Mouse (Mus musculus): ENCODE measurements around the gene Adcyap1r1. TPM values are rescaled to one million over a fixed set of nuclear protein-coding genes. Genes with fewer than 3 reads are reported as not detected.

Gene Adcyap1r1
- polyA plus RNA-seq, 1 experiment = not detected

DNA sequence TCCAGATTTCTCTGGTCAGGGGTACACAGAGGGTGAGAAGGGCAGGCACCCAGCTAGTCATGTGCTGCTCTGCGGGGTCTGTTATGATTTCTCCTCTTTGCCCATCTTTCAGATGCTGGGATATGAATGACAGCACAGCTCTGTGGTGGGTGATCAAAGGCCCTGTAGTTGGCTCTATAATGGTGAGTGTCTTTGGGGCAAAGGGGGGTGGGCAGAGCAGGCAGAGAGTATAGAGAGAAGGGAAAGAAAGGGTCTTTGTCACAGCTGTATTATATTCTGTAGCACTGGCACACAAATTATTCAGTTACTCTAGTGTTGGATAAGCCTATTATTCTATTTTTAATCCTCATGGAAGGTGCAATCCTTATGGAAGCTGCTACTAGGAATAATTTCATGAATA, 29.2 kb downstream of the Adcyap1r1 start:
- no peaks in the 10 kb centered on the region for H3K4me1 ChIP-seq (ENCODE audit: control insufficient read depth)
- H3K27me3 ChIP-seq (ENCODE audit: control insufficient read depth) = no peaks in the 10 kb centered on the region
- no peaks in the 10 kb centered on the region for H3K9me3 ChIP-seq (ENCODE audit: control insufficient read depth, low read length)
- TF ChIP-seq GATA1 (IDR thresholded peaks at IDR 0.05; ENCODE audit: low read length) (no peak), TAL1 (IDR thresholded peaks at IDR 0.05; ENCODE audit: low read length) (no peak)
- no peak overlapping the region for H3K4me3 ChIP-seq (replicated peaks)
- H3K36me3 ChIP-seq (ENCODE audit: control insufficient read depth) = no peaks in the 10 kb centered on the region

DNA sequence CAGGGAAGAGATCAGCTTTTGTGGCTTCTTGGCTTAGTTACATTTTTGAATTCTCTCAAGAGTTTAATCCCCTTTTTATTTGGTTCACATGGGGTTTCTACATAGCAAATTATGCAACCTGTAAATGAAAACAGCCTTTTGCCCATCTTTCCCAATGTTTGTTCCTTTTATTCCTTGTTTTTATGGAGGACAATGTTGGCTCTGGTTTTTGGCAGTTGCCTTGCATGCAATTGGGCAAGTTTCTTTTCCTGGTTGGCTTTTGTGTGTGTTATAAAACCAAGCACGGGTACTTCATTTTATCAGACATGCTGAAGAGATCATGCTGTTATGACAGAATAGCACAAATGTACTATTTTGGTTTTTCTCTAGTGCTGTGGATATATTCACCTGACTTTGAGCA, 30.7 kb downstream of the Adcyap1r1 start:
- Histone ChIP-seq H3K4me1 (ENCODE audit: control insufficient read depth) (no peaks in the 10 kb centered on the region), H3K36me3 (ENCODE audit: control insufficient read depth) (no peaks in the 10 kb centered on the region), H3K9me3 (ENCODE audit: control insufficient read depth, low read length) (no peaks in the 10 kb centered on the region), H3K27me3 (ENCODE audit: control insufficient read depth) (no peaks in the 10 kb centered on the region), H3K4me3 (replicated peaks) (no peak overlapping the region)
- TF ChIP-seq TAL1 (IDR thresholded peaks at IDR 0.05; ENCODE audit: low read length) (no peak), GATA1 (IDR thresholded peaks at IDR 0.05; ENCODE audit: low read length) (no peak)

DNA sequence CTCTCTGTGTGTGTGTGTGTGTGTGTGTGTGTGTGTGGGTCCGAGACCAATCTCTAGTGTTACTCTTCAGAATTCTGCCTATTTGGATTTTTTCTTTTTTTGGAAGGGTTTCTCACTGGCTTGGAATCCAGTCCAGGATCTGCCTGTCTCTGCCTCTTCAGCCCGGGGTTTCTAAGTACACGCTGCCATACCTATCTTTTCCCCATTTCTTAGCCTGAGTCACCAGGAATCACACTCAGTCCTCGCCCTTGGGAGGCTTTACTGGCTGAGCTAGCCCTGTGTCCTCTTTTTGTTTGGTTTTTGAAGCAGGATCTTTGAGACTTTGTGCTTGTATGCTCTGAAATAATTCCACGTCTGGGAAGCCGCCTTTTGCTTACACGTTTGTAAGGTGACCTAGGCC, 31.6 kb downstream of the Adcyap1r1 start:
- TF ChIP-seq TAL1 (IDR thresholded peaks at IDR 0.05; ENCODE audit: low read length) (no peak), GATA1 (IDR thresholded peaks at IDR 0.05; ENCODE audit: low read length) (no peak)
- H3K4me3 ChIP-seq (replicated peaks) = no peak overlapping the region
- H3K27me3 ChIP-seq (ENCODE audit: control insufficient read depth) = no peaks in the 10 kb centered on the region
- H3K4me1 ChIP-seq (ENCODE audit: control insufficient read depth) = no peaks in the 10 kb centered on the region
- no peaks in the 10 kb centered on the region for H3K9me3 ChIP-seq (ENCODE audit: control insufficient read depth, low read length)
- H3K36me3 ChIP-seq (ENCODE audit: control insufficient read depth) = no peaks in the 10 kb centered on the region

DNA sequence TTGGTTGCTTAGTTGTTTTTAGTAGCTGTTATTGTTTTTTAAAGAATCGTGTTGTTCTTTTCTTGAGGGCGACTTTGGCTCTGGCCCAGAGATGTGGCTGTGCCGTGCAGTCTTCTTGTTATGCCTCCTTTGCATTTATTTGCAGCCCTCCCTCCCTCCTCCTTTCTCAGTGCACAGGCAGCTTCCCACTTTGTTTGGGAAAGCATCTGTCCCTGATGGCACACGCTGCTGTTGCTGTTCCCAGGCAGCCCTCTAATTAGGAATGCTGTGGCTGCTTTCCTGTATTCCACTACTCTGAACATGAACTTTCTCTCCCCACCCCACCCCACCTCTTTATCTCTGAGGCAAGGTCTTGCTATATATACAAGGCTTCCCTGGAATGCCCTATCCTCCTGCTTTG, 32.4 kb downstream of the Adcyap1r1 start:
- no peaks in the 10 kb centered on the region for H3K27me3 ChIP-seq (ENCODE audit: control insufficient read depth)
- no peak for TF ChIP-seq TAL1 (IDR thresholded peaks at IDR 0.05; ENCODE audit: low read length)
- TF ChIP-seq GATA1 (IDR thresholded peaks at IDR 0.05; ENCODE audit: low read length) = no peak
- H3K9me3 ChIP-seq (ENCODE audit: control insufficient read depth, low read length) = no peaks in the 10 kb centered on the region
- no peak overlapping the region for H3K4me3 ChIP-seq (replicated peaks)
- H3K36me3 ChIP-seq (ENCODE audit: control insufficient read depth) = no peaks in the 10 kb centered on the region
- H3K4me1 ChIP-seq (ENCODE audit: control insufficient read depth) = no peaks in the 10 kb centered on the region

DNA sequence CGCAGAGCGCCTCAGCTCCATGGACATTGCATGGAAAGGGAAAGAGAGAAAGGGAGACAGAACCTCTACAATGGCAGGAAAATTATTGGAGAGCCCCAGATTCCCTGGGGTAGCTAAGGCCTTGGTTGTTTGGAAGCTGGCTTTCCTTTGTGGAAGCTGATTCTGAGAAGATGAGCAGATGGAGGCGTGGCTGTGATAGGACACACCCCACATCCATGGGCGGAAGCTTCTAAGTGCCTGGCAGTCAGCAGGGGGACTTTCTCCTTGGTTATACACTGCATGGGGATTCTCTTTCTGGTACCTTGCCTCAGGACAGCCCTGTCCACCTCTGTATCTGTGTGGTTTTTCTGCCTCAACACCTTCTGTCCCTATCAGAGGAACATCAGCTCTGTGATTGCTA, 33.4 kb downstream of the Adcyap1r1 start:
- H3K9me3 ChIP-seq (ENCODE audit: control insufficient read depth, low read length) = no peaks in the 10 kb centered on the region
- H3K27me3 ChIP-seq (ENCODE audit: control insufficient read depth) = no peaks in the 10 kb centered on the region
- no peaks in the 10 kb centered on the region for H3K4me1 ChIP-seq (ENCODE audit: control insufficient read depth)
- no peak overlapping the region for H3K4me3 ChIP-seq (replicated peaks)
- H3K36me3 ChIP-seq (ENCODE audit: control insufficient read depth) = no peaks in the 10 kb centered on the region
- TF ChIP-seq TAL1 (IDR thresholded peaks at IDR 0.05; ENCODE audit: low read length) (no peak), GATA1 (IDR thresholded peaks at IDR 0.05; ENCODE audit: low read length) (no peak)

DNA sequence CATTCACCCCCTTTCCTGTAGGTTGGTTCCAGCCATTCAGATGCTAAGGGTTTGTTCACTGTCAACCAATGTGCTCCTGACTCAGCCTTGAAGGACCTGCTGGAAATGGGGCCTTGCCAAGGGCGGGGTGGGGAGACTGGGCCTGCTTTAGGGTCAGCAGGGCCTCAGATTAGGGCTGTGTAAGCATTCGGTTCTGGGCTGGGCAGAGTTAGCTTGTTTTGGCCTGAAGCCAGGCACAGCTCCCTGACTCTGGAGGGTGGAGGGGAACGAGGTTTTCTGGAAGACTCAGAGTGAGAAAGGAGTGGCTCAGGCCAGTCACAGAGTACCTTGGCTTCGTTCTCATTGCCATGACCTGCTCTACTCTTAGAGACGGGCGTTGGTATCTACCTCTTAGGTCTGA, 35.9 kb downstream of the Adcyap1r1 start:
- no peak overlapping the region for H3K4me3 ChIP-seq (replicated peaks)
- no peak for TF ChIP-seq GATA1 (IDR thresholded peaks at IDR 0.05; ENCODE audit: low read length)
- no peak for TF ChIP-seq TAL1 (IDR thresholded peaks at IDR 0.05; ENCODE audit: low read length)
- no peaks in the 10 kb centered on the region for H3K4me1 ChIP-seq (ENCODE audit: control insufficient read depth)
- H3K36me3 ChIP-seq (ENCODE audit: control insufficient read depth) = no peaks in the 10 kb centered on the region
- H3K27me3 ChIP-seq (ENCODE audit: control insufficient read depth) = no peaks in the 10 kb centered on the region
- H3K9me3 ChIP-seq (ENCODE audit: control insufficient read depth, low read length) = no peaks in the 10 kb centered on the region

DNA sequence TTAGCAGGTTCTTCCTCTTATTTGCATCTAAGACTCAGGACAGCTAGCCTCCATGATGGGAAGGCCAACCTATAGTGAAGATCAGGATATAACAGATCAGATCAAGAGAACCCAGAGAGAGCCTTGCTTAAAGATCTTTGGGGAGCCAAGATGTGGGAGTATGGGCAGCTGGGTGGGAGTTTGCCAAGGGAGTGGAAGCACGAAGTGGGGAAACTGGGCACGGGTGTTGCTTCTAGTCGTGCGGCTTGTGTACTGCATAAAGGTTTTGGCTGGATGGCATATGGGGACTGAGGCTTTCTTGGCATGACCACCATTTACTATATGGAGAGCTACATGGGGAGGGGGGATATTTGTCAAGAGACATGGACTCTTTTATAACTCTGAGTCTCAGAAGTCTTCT, 44.4 kb downstream of the Adcyap1r1 start:
- H3K4me3 ChIP-seq (replicated peaks) = no peak overlapping the region
- H3K9me3 ChIP-seq (ENCODE audit: control insufficient read depth, low read length) = no peaks in the 10 kb centered on the region
- TF ChIP-seq TAL1 (IDR thresholded peaks at IDR 0.05; ENCODE audit: low read length) (no peak), GATA1 (IDR thresholded peaks at IDR 0.05; ENCODE audit: low read length) (no peak)
- H3K4me1 ChIP-seq (ENCODE audit: control insufficient read depth) = no peaks in the 10 kb centered on the region
- no peaks in the 10 kb centered on the region for H3K36me3 ChIP-seq (ENCODE audit: control insufficient read depth)
- H3K27me3 ChIP-seq (ENCODE audit: control insufficient read depth) = no peaks in the 10 kb centered on the region

DNA sequence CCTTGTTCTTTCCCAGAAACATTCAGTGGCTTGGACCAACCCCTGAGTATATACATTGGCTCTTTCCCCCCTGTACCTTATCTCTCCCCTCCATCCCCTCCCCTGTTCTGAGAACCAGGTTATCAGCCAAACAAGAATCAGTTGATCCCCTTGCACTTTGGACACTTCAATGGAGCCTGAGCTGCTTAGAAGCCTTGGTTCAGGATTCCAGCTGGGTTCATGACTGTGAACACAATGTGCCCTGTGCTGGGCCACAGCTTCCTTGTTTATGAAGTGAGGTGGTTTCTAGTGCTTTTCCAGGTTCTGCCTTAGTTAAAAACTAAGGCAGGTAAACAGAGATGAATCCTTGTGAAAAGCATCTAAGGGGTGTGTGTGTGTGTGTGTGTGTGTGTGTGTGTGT, 47.0 kb downstream of the Adcyap1r1 start:
- Histone ChIP-seq H3K4me1 (ENCODE audit: control insufficient read depth) (no peaks in the 10 kb centered on the region), H3K27me3 (ENCODE audit: control insufficient read depth) (no peaks in the 10 kb centered on the region), H3K36me3 (ENCODE audit: control insufficient read depth) (no peaks in the 10 kb centered on the region), H3K4me3 (replicated peaks) (no peak overlapping the region), H3K9me3 (ENCODE audit: control insufficient read depth, low read length) (no peaks in the 10 kb centered on the region)
- no peak for TF ChIP-seq TAL1 (IDR thresholded peaks at IDR 0.05; ENCODE audit: low read length)
- no peak for TF ChIP-seq GATA1 (IDR thresholded peaks at IDR 0.05; ENCODE audit: low read length)

DNA sequence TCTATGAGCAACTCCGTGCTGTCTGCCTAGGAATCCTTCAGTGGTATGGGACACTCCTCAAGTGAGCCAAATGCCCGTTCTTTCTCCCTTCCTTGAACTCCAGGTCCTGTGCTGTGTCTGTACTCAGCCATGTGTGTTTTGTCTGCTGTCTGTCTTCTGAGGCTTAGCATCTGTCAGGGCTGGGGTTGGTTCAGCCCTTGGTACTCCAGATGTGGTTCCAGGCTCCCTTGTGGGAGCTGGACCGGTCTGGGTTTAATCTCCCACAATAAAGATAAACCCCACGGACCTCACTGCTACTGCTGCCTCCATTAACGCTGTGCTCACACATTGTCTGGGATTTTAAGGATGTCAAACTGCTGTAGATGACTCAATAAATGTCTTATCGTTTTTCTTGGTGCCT, 49.3 kb downstream of the Adcyap1r1 start:
- no peaks in the 10 kb centered on the region for H3K4me1 ChIP-seq (ENCODE audit: control insufficient read depth)
- no peaks in the 10 kb centered on the region for H3K9me3 ChIP-seq (ENCODE audit: control insufficient read depth, low read length)
- TF ChIP-seq GATA1 (IDR thresholded peaks at IDR 0.05; ENCODE audit: low read length) = no peak
- TF ChIP-seq TAL1 (IDR thresholded peaks at IDR 0.05; ENCODE audit: low read length) = no peak
- no peaks in the 10 kb centered on the region for H3K36me3 ChIP-seq (ENCODE audit: control insufficient read depth)
- no peaks in the 10 kb centered on the region for H3K27me3 ChIP-seq (ENCODE audit: control insufficient read depth)
- no peak overlapping the region for H3K4me3 ChIP-seq (replicated peaks)

DNA sequence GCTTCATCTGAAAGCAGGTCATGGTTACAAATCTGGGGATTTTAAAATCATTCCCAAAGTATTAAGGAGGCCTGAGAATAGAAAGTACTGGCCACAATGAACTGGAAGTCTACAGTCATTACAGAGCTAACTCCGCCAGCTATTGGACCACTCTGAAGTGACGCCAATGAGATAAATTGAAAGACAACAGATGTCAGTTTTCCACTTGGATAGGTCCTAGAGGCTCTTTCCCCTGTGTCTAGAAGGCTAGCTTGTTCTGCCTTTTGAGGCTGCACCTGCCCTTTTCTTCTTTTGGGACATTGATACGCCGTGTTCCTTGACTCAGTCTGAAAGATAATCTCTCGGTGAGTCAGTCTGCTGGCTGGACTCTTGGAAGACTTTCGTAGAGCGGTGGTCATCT, 50.5 kb downstream of the Adcyap1r1 start:
- H3K4me3 ChIP-seq (replicated peaks) = no peak overlapping the region
- no peaks in the 10 kb centered on the region for H3K27me3 ChIP-seq (ENCODE audit: control insufficient read depth)
- no peaks in the 10 kb centered on the region for H3K4me1 ChIP-seq (ENCODE audit: control insufficient read depth)
- TF ChIP-seq TAL1 (IDR thresholded peaks at IDR 0.05; ENCODE audit: low read length) = no peak
- TF ChIP-seq GATA1 (IDR thresholded peaks at IDR 0.05; ENCODE audit: low read length) = no peak
- no peaks in the 10 kb centered on the region for H3K36me3 ChIP-seq (ENCODE audit: control insufficient read depth)
- H3K9me3 ChIP-seq (ENCODE audit: control insufficient read depth, low read length) = no peaks in the 10 kb centered on the region
